Mouse (Mus musculus) hindbrain, embryonic 15.5 days (tissue): Measurements from ENCODE around the gene Pdcd5. TPM values are rescaled to one million over a fixed set of nuclear protein-coding genes. Genes with fewer than 3 reads are reported as not detected.

Experiments
- ATAC-seq: fragments of 200-750 bp; cut with Nextera tagmentation; 2 replicates; pipeline ENCODE4 v1.8.0; 2017; ENCODE audit warnings: low read depth, moderate number of reproducible peaks, moderate TSS enrichment; ENCODE audit not compliant: low FRiP score
- H3K27ac ChIP-seq: fragments of 300-500 bp; sonication (generic); replicated peaks from 2 replicates; pipeline ENCODE4 v1.5.1; 2015; ENCODE audit warnings: mild to moderate bottlenecking, inconsistent platforms
- H3K27me3 ChIP-seq: fragments of 300-500 bp; sonication (generic); 2 replicates; pipeline ENCODE4 v1.6.1; 2015; ENCODE audit warnings: control low read depth, inconsistent platforms
- H3K36me3 ChIP-seq: fragments of 300-500 bp; sonication (generic); 2 replicates; pipeline ENCODE4 v1.6.1; 2015; ENCODE audit warnings: control low read depth, inconsistent platforms
- H3K4me1 ChIP-seq: fragments of 300-500 bp; sonication (generic); replicated peaks from 2 replicates; pipeline ENCODE4 v1.6.1; 2015; ENCODE audit warnings: control low read depth, inconsistent platforms
- H3K4me2 ChIP-seq: fragments of 300-500 bp; sonication (generic); 2 replicates; pipeline ENCODE4 v1.6.1; 2015; ENCODE audit warnings: moderate library complexity, mild to moderate bottlenecking, inconsistent platforms
- H3K4me3 ChIP-seq: fragments of 300-500 bp; sonication (generic); 2 replicates; pipeline ENCODE4 v1.5.1; 2015; ENCODE audit warnings: mild to moderate bottlenecking, inconsistent platforms
- H3K9ac ChIP-seq: fragments of 300-500 bp; sonication (generic); 2 replicates; pipeline ENCODE4 v1.6.1; 2015; ENCODE audit warnings: inconsistent platforms
- H3K9me3 ChIP-seq: fragments of 300-500 bp; sonication (generic); 2 replicates; pipeline ENCODE4 v1.6.1; 2016; ENCODE audit warnings: control low read depth, inconsistent platforms
- WGBS: fragments of 180-500 bp; shearing (Covaris S2); methylation state at CpG from one replicate; pipeline ENCODE4 v1.1.7; 2015; 5-methylcytosine and 5-hydroxymethylcytosine counted together
- polyA plus RNA-seq: library from polyadenylated mRNA; unstranded; fragments of >200 nt; fragmentation: Nextera tagmentation; extraction: Ambion mirVana; gene quantifications from 2 replicates; pipeline ENCODE4 v1.2.1, GENCODE M21; 2015

Gene Pdcd5
- polyA plus RNA-seq: 234 and 241 TPM in 2 replicates

GRCm38 (mm10) chr7:35647101-35647698 is at the start of gene Pdcd5:
Gene Pdcd5 (minus strand): TSS chr7:35647521.
- Histone ChIP-seq H3K9me3 (no peaks in the 10 kb centered on the region), H3K4me1 (peaks cover 13% of the 10 kb centered on the region), H3K9ac (peak within 1 kb of the TSS; percentile 76), H3K4me2 (peak within 1 kb of the TSS; percentile 67), H3K27ac (peak within 1 kb of the TSS; percentile 85), H3K36me3 (peaks cover 31% of the 10 kb centered on the region), H3K27me3 (no peaks in the 10 kb centered on the region), H3K4me3 (peak within 1 kb of the TSS; percentile 97)
- ATAC-seq: peak; percentile 94
- under 1% methylated on average over 64 of the region's 64 CpGs for WGBS

- no peak for ATAC-seq
Measured at GRCm38 (mm10) chr7:35692641-35693040, 45.3 kb upstream of the Pdcd5 start.

GRCm38 (mm10) chr7:35692117-35692516 is 44.8 kb upstream of the Pdcd5 start:
- 48% methylated on average over 14 of the region's 14 CpGs for WGBS
- H3K36me3 ChIP-seq: peaks cover 18% of the 10 kb centered on the region
- no peak overlapping the region for H3K27ac ChIP-seq
- H3K4me1 ChIP-seq: peaks cover 21% of the 10 kb centered on the region
- no peak overlapping the region for H3K4me2 ChIP-seq
- H3K4me3 ChIP-seq: no peak overlapping the region
- no peaks in the 10 kb centered on the region for H3K9me3 ChIP-seq
- H3K9ac ChIP-seq: no peak overlapping the region
- peak; percentile 42 for ATAC-seq
- no peaks in the 10 kb centered on the region for H3K27me3 ChIP-seq

More at GRCm38 (mm10) chr7:35692641-35693040, 45.3 kb upstream of the Pdcd5 start:
- no peak overlapping the region for H3K9ac ChIP-seq
- H3K9me3 ChIP-seq: no peaks in the 10 kb centered on the region
- no peak overlapping the region for H3K27ac ChIP-seq
- H3K36me3 ChIP-seq: peaks cover 18% of the 10 kb centered on the region
- H3K4me3 ChIP-seq: no peak overlapping the region
- peaks cover 15% of the 10 kb centered on the region for H3K4me1 ChIP-seq
- WGBS: 87% methylated on average over 12 of the region's 12 CpGs
- no peak overlapping the region for H3K4me2 ChIP-seq
- H3K27me3 ChIP-seq: no peaks in the 10 kb centered on the region

GRCm38 (mm10) chr7:35688781-35689349 is 41.5 kb upstream of the Pdcd5 start:
- no peak overlapping the region for H3K4me2 ChIP-seq
- no peak overlapping the region for H3K9ac ChIP-seq
- H3K9me3 ChIP-seq: no peaks in the 10 kb centered on the region
- no peaks in the 10 kb centered on the region for H3K27me3 ChIP-seq
- peaks cover 35% of the 10 kb centered on the region for H3K4me1 ChIP-seq
- H3K36me3 ChIP-seq: peaks cover 13% of the 10 kb centered on the region
- no peak for ATAC-seq
- WGBS: 72% methylated on average over 11 of the region's 11 CpGs
- no peak overlapping the region for H3K27ac ChIP-seq
- H3K4me3 ChIP-seq: no peak overlapping the region

- no peak overlapping the region for H3K27ac ChIP-seq
- 36% methylated on average over 9 of the region's 9 CpGs for WGBS
- H3K4me2 ChIP-seq: no peak overlapping the region
- peaks cover 35% of the 10 kb centered on the region for H3K4me1 ChIP-seq
- no peak overlapping the region for H3K9ac ChIP-seq
- no peak overlapping the region for H3K4me3 ChIP-seq
- peaks cover 13% of the 10 kb centered on the region for H3K36me3 ChIP-seq
- ATAC-seq: no peak
- no peaks in the 10 kb centered on the region for H3K27me3 ChIP-seq
- no peaks in the 10 kb centered on the region for H3K9me3 ChIP-seq
Measured at GRCm38 (mm10) chr7:35688276-35688675, 41.0 kb upstream of the Pdcd5 start.

GRCm38 (mm10) chr7:35687229-35687628 is 39.9 kb upstream of the Pdcd5 start:
- Histone ChIP-seq H3K4me2 (0 out of 2 replicates have a peak overlapping the region, but pooled peaks have one; percentile 7), H3K9me3 (no peaks in the 10 kb centered on the region), H3K27me3 (no peaks in the 10 kb centered on the region)

GRCm38 (mm10) chr7:35686756-35687155 is 39.4 kb upstream of the Pdcd5 start:
- Histone ChIP-seq H3K27ac (no peak overlapping the region), H3K4me2 (0 out of 2 replicates have a peak overlapping the region, but pooled peaks have one; percentile 7), H3K27me3 (no peaks in the 10 kb centered on the region), H3K4me3 (no peak overlapping the region), H3K9ac (no peak overlapping the region), H3K4me1 (peaks cover 35% of the 10 kb centered on the region), H3K36me3 (peaks cover 13% of the 10 kb centered on the region), H3K9me3 (no peaks in the 10 kb centered on the region)
- WGBS: 26% methylated on average over 13 of the region's 13 CpGs
- ATAC-seq: no peak

More at GRCm38 (mm10) chr7:35687229-35687628, 39.9 kb upstream of the Pdcd5 start:
- Histone ChIP-seq H3K9ac (no peak overlapping the region), H3K4me1 (peaks cover 35% of the 10 kb centered on the region), H3K36me3 (peaks cover 13% of the 10 kb centered on the region), H3K4me3 (no peak overlapping the region), H3K27ac (no peak overlapping the region)
- ATAC-seq: no peak
- whole genome bisulfite sequencing: 27% methylated on average over 10 of the region's 10 CpGs

GRCm38 (mm10) chr7:35686216-35686615 is 38.9 kb upstream of the Pdcd5 start:
- peaks cover 35% of the 10 kb centered on the region for H3K4me1 ChIP-seq
- H3K27me3 ChIP-seq: no peaks in the 10 kb centered on the region
- H3K4me2 ChIP-seq: no peak overlapping the region
- H3K4me3 ChIP-seq: no peak overlapping the region
- ATAC-seq: 0 out of 2 replicates have a peak, but pooled peaks have one; percentile 46
- no peak overlapping the region for H3K9ac ChIP-seq
- 57% methylated on average over 11 of the region's 11 CpGs for WGBS
- peaks cover 10% of the 10 kb centered on the region for H3K36me3 ChIP-seq
- H3K27ac ChIP-seq: 0 out of 2 replicates have a peak overlapping the region, but pooled peaks have one; percentile 17
- no peaks in the 10 kb centered on the region for H3K9me3 ChIP-seq

- H3K4me2 ChIP-seq: no peak overlapping the region
- H3K27me3 ChIP-seq: no peaks in the 10 kb centered on the region
- no peak for ATAC-seq
- no peaks in the 10 kb centered on the region for H3K9me3 ChIP-seq
- H3K9ac ChIP-seq: no peak overlapping the region
- no peaks in the 10 kb centered on the region for H3K36me3 ChIP-seq
- WGBS: 62% methylated on average over 6 of the region's 6 CpGs
- no peak overlapping the region for H3K27ac ChIP-seq
- H3K4me1 ChIP-seq: peaks cover 28% of the 10 kb centered on the region
- no peak overlapping the region for H3K4me3 ChIP-seq
Measured at GRCm38 (mm10) chr7:35683409-35684122, 36.2 kb upstream of the Pdcd5 start.

- Histone ChIP-seq H3K4me3 (no peak overlapping the region), H3K9me3 (no peaks in the 10 kb centered on the region), H3K27ac (no peak overlapping the region), H3K4me1 (peaks cover 11% of the 10 kb centered on the region; the same call in 1 of the 2 replicates), H3K9ac (no peak overlapping the region), H3K4me2 (no peak overlapping the region), H3K36me3 (no peaks in the 10 kb centered on the region), H3K27me3 (no peaks in the 10 kb centered on the region)
- ATAC-seq: no peak
- 82% methylated on average over 3 of the region's 3 CpGs for WGBS
Measured at GRCm38 (mm10) chr7:35681559-35681958, 34.2 kb upstream of the Pdcd5 start.

- no peak overlapping the region for H3K9ac ChIP-seq
- peaks cover under 1% of the 10 kb centered on the region; the same call in 1 of the 2 replicates for H3K4me1 ChIP-seq
- no peaks in the 10 kb centered on the region for H3K9me3 ChIP-seq
- WGBS: 76% methylated on average over 4 of the region's 4 CpGs
- no peaks in the 10 kb centered on the region for H3K27me3 ChIP-seq
- no peak overlapping the region for H3K27ac ChIP-seq
- ATAC-seq: no peak
- H3K4me3 ChIP-seq: no peak overlapping the region
- no peaks in the 10 kb centered on the region for H3K36me3 ChIP-seq
- H3K4me2 ChIP-seq: no peak overlapping the region
Measured at GRCm38 (mm10) chr7:35678976-35679375, 31.7 kb upstream of the Pdcd5 start.
